Mouse (Mus musculus): ENCODE results near the gene Agk.

GRCm38 (mm10) chr6:40438936-40439335 is 114.0 kb downstream of the Agk start, which contains the start of gene Wee2:
- no peak for TF ChIP-seq CTCF (IDR thresholded peaks at IDR 0.05; ENCODE audit: insufficient read depth, low read depth, low read length)
- TF ChIP-seq POLR2A (IDR thresholded peaks at IDR 0.05; ENCODE audit: insufficient read depth, low read depth, low read length): no peak
